Mouse (Mus musculus): ENCODE measurements around the gene Pigm.

Pigm gene

GRCm38 (mm10) chr1:172352453-172352852, 23.9 kb upstream of the Pigm start:
- DNase-seq, result no peak

- no peak for DNase-seq
These were observed 21.0 kb upstream of the Pigm start for GRCm38 (mm10) chr1:172355336-172355735.

GRCm38 (mm10) chr1:172357550-172357949, 18.8 kb upstream of the Pigm start:
- DNase-seq, result peak; percentile 77 to 82

GRCm38 (mm10) chr1:172358341-172358740, 18.0 kb upstream of the Pigm start:
- no peak for DNase-seq

GRCm38 (mm10) chr1:172364684-172365083, 11.7 kb upstream of the Pigm start:
- peak; percentile 40 to 52 for DNase-seq

GRCm38 (mm10) chr1:172368768-172369418, 7.5 kb upstream of the Pigm start:
- DNase-seq, result peak in 1 of 2 experiments; percentile 39

- peak in 1 of 2 experiments; percentile 39 for DNase-seq
These were observed 562 bp downstream of the Pigm start for GRCm38 (mm10) chr1:172376758-172377458.

- DNase-seq, result no peak
These were observed 3.7 kb downstream of the Pigm start for GRCm38 (mm10) chr1:172380066-172380465.

- DNase-seq, result no peak
These were observed 5.7 kb downstream of the Pigm start for GRCm38 (mm10) chr1:172382090-172382489.

- no peak for DNase-seq
These were observed 10.9 kb downstream of the Pigm start for GRCm38 (mm10) chr1:172387246-172387645.

GRCm38 (mm10) chr1:172390769-172391168, 14.4 kb downstream of the Pigm start:
- DNase-seq, result no peak

- DNase-seq, result peak in 1 of 2 experiments; percentile 18
These were observed 15.6 kb downstream of the Pigm start for GRCm38 (mm10) chr1:172391807-172392581.

- DNase-seq, result no peak
These were observed 16.4 kb downstream of the Pigm start for GRCm38 (mm10) chr1:172392643-172393170.

- no peak for DNase-seq
These were observed 17.4 kb downstream of the Pigm start for GRCm38 (mm10) chr1:172393739-172394138.

- DNase-seq, result no peak
These were observed 20.8 kb downstream of the Pigm start for GRCm38 (mm10) chr1:172396996-172397752.

- DNase-seq, result no peak
These were observed 29.8 kb downstream of the Pigm start for GRCm38 (mm10) chr1:172406077-172406706.

- DNase-seq, result peak in 1 of 2 experiments; percentile 17
These were observed 32.6 kb downstream of the Pigm start for GRCm38 (mm10) chr1:172408996-172409395.

GRCm38 (mm10) chr1:172409431-172409830, 33.1 kb downstream of the Pigm start:
- no peak for DNase-seq

GRCm38 (mm10) chr1:172410806-172411205, 34.5 kb downstream of the Pigm start:
- peak; percentile 39 to 43 for DNase-seq

- DNase-seq, result peak; percentile 69 to 70
These were observed 35.9 kb downstream of the Pigm start for GRCm38 (mm10) chr1:172412204-172412603.

GRCm38 (mm10) chr1:172413491-172414230, 37.3 kb downstream of the Pigm start:
- DNase-seq, result no peak
